Mouse (Mus musculus): ENCODE results near the gene Rpl9. TPM values are rescaled to one million over a fixed set of nuclear protein-coding genes. Genes with fewer than 3 reads are reported as not detected.

Rpl9 gene
- polyA plus RNA-seq, 1 experiment, result 765 TPM

DNA sequence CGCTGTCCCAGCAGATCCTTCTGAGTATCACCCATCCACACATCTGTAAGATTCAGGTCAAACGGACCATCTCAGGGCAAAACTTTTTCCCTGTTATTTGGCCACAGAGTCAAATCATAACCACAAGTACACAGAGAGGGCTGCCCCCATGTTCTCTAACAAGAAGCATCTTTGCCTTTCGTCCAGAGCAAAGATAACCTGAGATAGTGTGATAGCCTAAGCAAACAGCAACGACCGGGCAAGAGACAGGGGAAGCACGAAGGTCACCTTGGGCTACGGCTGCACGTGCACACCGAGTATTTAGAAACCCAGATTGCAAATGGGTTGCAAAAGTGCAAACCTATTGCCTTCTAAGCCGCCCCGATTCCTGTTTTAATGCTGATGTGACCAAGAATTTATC, 23.4 kb downstream of the Rpl9 start:
- TF ChIP-seq CTCF (IDR thresholded peaks at IDR 0.05; ENCODE audit: borderline replicate concordance, extremely low read depth, insufficient read depth, insufficient read length), result no peak
- no peak for TF ChIP-seq POLR2A (IDR thresholded peaks at IDR 0.05; ENCODE audit: borderline replicate concordance, extremely low read depth, insufficient read depth, insufficient read length, poor library complexity, severe bottlenecking)
- no peak for DNase-seq (ENCODE audit: low read depth)

DNA sequence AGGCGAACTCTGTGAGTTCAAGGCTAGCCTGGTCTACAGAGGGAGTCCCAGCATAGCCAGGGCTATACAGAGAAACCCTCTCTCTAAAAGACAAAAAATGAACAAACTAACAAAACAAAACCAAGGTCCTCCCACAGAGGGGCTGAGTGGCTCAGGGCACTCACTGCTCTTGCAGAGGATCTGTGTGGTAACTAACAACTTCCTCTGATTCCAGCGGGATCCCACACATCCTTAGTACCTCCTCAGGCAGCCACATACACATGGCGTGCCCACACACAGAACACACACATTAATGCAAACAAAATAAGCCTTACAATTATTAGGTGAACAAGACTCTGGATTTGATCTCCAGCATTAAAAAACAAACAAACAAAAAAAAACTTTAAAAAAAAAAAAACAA, 33.5 kb downstream of the Rpl9 start:
- TF ChIP-seq CTCF (IDR thresholded peaks at IDR 0.05; ENCODE audit: borderline replicate concordance, extremely low read depth, insufficient read depth, insufficient read length), result no peak
- no peak for TF ChIP-seq POLR2A (IDR thresholded peaks at IDR 0.05; ENCODE audit: borderline replicate concordance, extremely low read depth, insufficient read depth, insufficient read length, poor library complexity, severe bottlenecking)
- DNase-seq (ENCODE audit: low read depth), result no peak

GRCm38 (mm10) chr5:65356851-65357250, 34.4 kb downstream of the Rpl9 start:
- no peak for TF ChIP-seq POLR2A (IDR thresholded peaks at IDR 0.05; ENCODE audit: borderline replicate concordance, extremely low read depth, insufficient read depth, insufficient read length, poor library complexity, severe bottlenecking)
- no peak for DNase-seq (ENCODE audit: low read depth)

GRCm38 (mm10) chr5:65354985-65355384, 36.3 kb downstream of the Rpl9 start:
- DNase-seq (ENCODE audit: low read depth), result no peak
- TF ChIP-seq POLR2A (IDR thresholded peaks at IDR 0.05; ENCODE audit: borderline replicate concordance, extremely low read depth, insufficient read depth, insufficient read length, poor library complexity, severe bottlenecking), result no peak
- no peak for TF ChIP-seq CTCF (IDR thresholded peaks at IDR 0.05; ENCODE audit: borderline replicate concordance, extremely low read depth, insufficient read depth, insufficient read length)

DNA sequence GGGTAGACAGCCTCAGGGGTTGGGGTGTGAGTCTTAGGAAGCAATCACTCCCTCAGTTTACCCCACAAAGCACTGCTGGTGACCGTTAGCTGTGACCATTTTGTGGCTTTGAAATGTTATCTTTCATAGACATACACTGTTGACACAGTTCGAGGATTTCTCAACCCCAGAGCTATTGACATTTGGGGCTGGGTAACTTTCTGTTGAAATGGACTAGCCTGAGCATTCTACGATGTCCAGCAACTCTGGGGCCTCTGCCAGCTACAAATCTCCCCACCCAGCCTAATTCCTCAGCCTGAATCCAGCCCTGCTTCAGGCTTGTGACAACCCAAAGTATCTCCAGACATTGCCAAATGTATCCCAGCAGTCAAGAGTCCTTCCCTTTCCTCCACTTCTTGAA, 37.1 kb downstream of the Rpl9 start:
- TF ChIP-seq CTCF (IDR thresholded peaks at IDR 0.05; ENCODE audit: borderline replicate concordance, extremely low read depth, insufficient read depth, insufficient read length) (no peak), POLR2A (IDR thresholded peaks at IDR 0.05; ENCODE audit: borderline replicate concordance, extremely low read depth, insufficient read depth, insufficient read length, poor library complexity, severe bottlenecking) (no peak)
- no peak for DNase-seq (ENCODE audit: low read depth)

GRCm38 (mm10) chr5:65350508-65350907, 40.7 kb downstream of the Rpl9 start:
- no peak for DNase-seq (ENCODE audit: low read depth)
- no peak for TF ChIP-seq POLR2A (IDR thresholded peaks at IDR 0.05; ENCODE audit: borderline replicate concordance, extremely low read depth, insufficient read depth, insufficient read length, poor library complexity, severe bottlenecking)
- TF ChIP-seq CTCF (IDR thresholded peaks at IDR 0.05; ENCODE audit: borderline replicate concordance, extremely low read depth, insufficient read depth, insufficient read length), result no peak

DNA sequence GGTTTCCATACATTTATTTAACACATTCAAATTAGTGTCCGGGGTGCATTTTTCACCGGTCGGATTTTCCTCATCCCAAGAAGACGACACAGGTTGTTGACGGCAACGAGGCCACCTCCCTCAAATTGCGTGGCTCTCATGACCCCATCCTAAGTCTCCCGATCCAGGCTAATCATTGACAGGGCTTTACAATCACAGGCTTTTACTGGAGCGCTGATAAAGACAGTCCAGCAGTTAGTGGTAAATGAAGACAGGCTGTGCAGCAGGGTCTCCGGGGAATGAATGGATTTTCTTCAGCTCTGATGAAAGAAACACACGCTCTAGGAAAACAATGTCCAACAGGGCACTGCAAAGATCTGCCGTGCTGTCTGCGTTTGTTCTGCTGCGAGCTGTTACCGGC, 43.1 kb downstream of the Rpl9 start, which contains the start of gene Klb:
Gene Klb (plus strand): TSS at position 147 of the 400 bp plus-strand sequence.
- peak; percentile 16 for DNase-seq (ENCODE audit: low read depth)
- no peak for TF ChIP-seq POLR2A (IDR thresholded peaks at IDR 0.05; ENCODE audit: borderline replicate concordance, extremely low read depth, insufficient read depth, insufficient read length, poor library complexity, severe bottlenecking)
- TF ChIP-seq CTCF (IDR thresholded peaks at IDR 0.05; ENCODE audit: borderline replicate concordance, extremely low read depth, insufficient read depth, insufficient read length), result no peak

DNA sequence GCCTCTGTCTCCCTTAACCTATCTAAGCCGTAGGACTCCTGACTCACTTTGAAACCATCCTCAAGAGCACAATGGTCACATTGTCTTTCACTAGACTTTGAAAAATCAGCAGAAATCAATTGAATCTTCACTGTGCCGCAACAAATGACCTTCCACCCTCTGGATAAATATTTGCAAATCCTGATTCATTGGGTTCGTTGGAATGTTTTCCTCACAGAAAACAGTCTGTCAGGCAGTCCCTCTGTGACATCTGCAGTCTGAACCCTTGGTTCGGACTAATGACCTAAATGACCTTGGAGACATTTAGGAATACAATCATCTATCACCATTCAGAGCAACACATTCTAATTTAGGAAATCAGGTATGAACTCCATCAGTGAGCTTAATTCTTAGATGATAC, 51.1 kb downstream of the Rpl9 start:
- DNase-seq (ENCODE audit: low read depth), result no peak
- no peak for TF ChIP-seq POLR2A (IDR thresholded peaks at IDR 0.05; ENCODE audit: borderline replicate concordance, extremely low read depth, insufficient read depth, insufficient read length, poor library complexity, severe bottlenecking)
- TF ChIP-seq CTCF (IDR thresholded peaks at IDR 0.05; ENCODE audit: borderline replicate concordance, extremely low read depth, insufficient read depth, insufficient read length), result no peak

DNA sequence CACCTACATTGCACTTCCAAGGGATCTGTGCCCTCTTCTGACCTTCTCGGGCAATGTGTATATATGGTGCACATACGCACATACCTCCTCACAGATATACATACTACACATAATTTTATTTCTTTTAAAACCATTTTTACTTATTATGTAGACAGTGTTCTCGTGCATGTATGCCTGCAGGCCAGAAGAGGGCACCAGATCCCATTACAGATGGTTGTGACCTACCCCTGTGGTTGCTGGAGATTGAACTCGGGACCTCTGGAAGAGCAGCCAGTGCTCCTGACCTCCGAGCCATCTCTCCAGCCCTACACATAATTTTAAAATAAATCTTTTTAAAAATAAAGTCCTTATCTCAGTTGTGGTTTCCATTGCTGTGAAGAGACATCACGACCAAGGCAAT, 52.9 kb downstream of the Rpl9 start:
- TF ChIP-seq CTCF (IDR thresholded peaks at IDR 0.05; ENCODE audit: borderline replicate concordance, extremely low read depth, insufficient read depth, insufficient read length), result peak; percentile 20; the same call in 1 of the 2 replicates
- TF ChIP-seq POLR2A (IDR thresholded peaks at IDR 0.05; ENCODE audit: borderline replicate concordance, extremely low read depth, insufficient read depth, insufficient read length, poor library complexity, severe bottlenecking), result no peak
- no peak for DNase-seq (ENCODE audit: low read depth)

Other genes with a start within 250 kb of the Rpl9 start
- gene Wdr19, start 191.7 kb downstream of the Rpl9 start, polyA plus RNA-seq (2012; rRNA removed), result 14.7 and 16.7 TPM in 2 replicates
- gene Rfc1, start 55.8 kb downstream of the Rpl9 start, polyA plus RNA-seq (2012; rRNA removed), result 20.1 and 21.0 TPM in 2 replicates
- 0.13 and 0.14 TPM in 2 replicates for gene Klb, start 43.1 kb downstream of the Rpl9 start, polyA plus RNA-seq (2012; rRNA removed)
- 33.3 and 35.3 TPM in 2 replicates for gene Lias, start 53 bp upstream of the Rpl9 start, polyA plus RNA-seq (2012; rRNA removed)
- gene Ugdh, start 44.5 kb upstream of the Rpl9 start, polyA plus RNA-seq (2012; rRNA removed), result 39.2 and 40.0 TPM in 2 replicates
- gene Gm43552, start 101.4 kb upstream of the Rpl9 start, polyA plus RNA-seq (2012; rRNA removed), result not detected in 2 replicates
- gene Smim14, start 145.7 kb upstream of the Rpl9 start, polyA plus RNA-seq (2012; rRNA removed), result 118 and 119 TPM in 2 replicates
- 88.9 and 105 TPM in 2 replicates for gene Ube2k, start 145.8 kb upstream of the Rpl9 start, polyA plus RNA-seq (2012; rRNA removed)

All from brain, embryonic 14.5 days (tissue).